Mouse (Mus musculus): Measurements from ENCODE around the gene Aldh3b3.

Aldh3b3 gene

GRCm38 (mm10) chr19:4017921-4018587 is 59.6 kb downstream of the Aldh3b3 start:
- in situ Hi-C loops (cut with MboI; ENCODE audit: low pct_unique_long_range_greater_than_20kb in 1 of 2, low sequenced_read_pairs in 2 of 2, unreplicated experiment in 1 of 2): no loop called here

GRCm38 (mm10) chr19:4018743-4019583 is 60.5 kb downstream of the Aldh3b3 start:
- in situ Hi-C loops (cut with MboI; ENCODE audit: low pct_unique_long_range_greater_than_20kb in 1 of 2, low sequenced_read_pairs in 2 of 2, unreplicated experiment in 1 of 2): no loop called here
